ENCODE assay signal across 8 mouse cellular contexts in genomic region chr15:79774117-79775027, GRCm38 (mm10). TPM values are rescaled to one million over a fixed set of nuclear protein-coding genes. Genes with fewer than 3 reads are reported as not detected.
DNase-seq lines count a peak whose midpoint lies in the region; ATAC-seq lines count a peak whose summit lies in the region.

No protein-coding gene starts in this region.

- H3K4me2 ChIP-seq in hindbrain, embryonic 11.5 days (replicated peaks; ENCODE audit: low read depth, low read length) = peak overlapping the region; percentile 83

- no peaks in the 10 kb centered on the region for H3K27me3 ChIP-seq in hindbrain, embryonic 11.5 days (ENCODE audit: control insufficient read depth, insufficient read depth, low read length)

- H3K27ac ChIP-seq in hindbrain, embryonic 11.5 days (ENCODE audit: low read depth, low read length) = peak overlapping the region; percentile 62; the same call in 1 of the 2 replicates

- under 1% methylated on average over 49 of the region's 50 CpGs for WGBS in hindbrain, embryonic 11.5 days

- H3K9ac ChIP-seq in hindbrain, embryonic 11.5 days (ENCODE audit: low read depth, low read length) = peak overlapping the region; percentile 83

- H3K4me3 ChIP-seq in hindbrain, embryonic 11.5 days (ENCODE audit: low read depth, low read length) = peak overlapping the region; percentile 82

- ATAC-seq in hindbrain, embryonic 11.5 days (ENCODE audit: low FRiP score) = peak; percentile 96

- no peaks in the 10 kb centered on the region for H3K36me3 ChIP-seq in hindbrain, embryonic 11.5 days (ENCODE audit: control insufficient read depth, insufficient read depth, low read length)

- peak; percentile 96 for DNase-seq in Muller cell, postnatal 12 days (ENCODE audit: inconsistent ontology term)
- peak; percentile 98 for DNase-seq in cerebellum, adult 9-11 months
- peak; percentile 98 to 99 for DNase-seq in frontal cortex, adult 2 months (ENCODE audit: extremely low spot score in 1 of 2, low spot score in 1 of 2)
- peak; percentile 95 for DNase-seq in hindbrain, embryonic 11.5 days (ENCODE audit: low spot score)
- peak; percentile 94 to 96 for DNase-seq in layer of hippocampus, postnatal 10 days (ENCODE audit: low spot score in 2 of 2)
- peak; percentile 99 for DNase-seq in lung, postnatal 10 days
- DNase-seq in ovary, postnatal 36 days (ENCODE audit: low spot score) = peak; percentile 92
- DNase-seq in thymus, postnatal 25 days = peak; percentile 97

- peaks cover 4% of the 10 kb centered on the region; the same call in 1 of the 2 replicates for H3K4me1 ChIP-seq in hindbrain, embryonic 11.5 days (replicated peaks; ENCODE audit: control insufficient read depth, insufficient read depth, low read length)

- no peaks in the 10 kb centered on the region for H3K9me3 ChIP-seq in hindbrain, embryonic 11.5 days (ENCODE audit: control insufficient read depth, low read length)

RNA-seq across cellular contexts. Expression of gene Dnal4, which starts 3.3 kb away (rescaled TPM):
- polyA plus RNA-seq in frontal cortex, adult 2 months (2012; rRNA removed) = 84.6 and 85.4 TPM in 2 replicates
- polyA plus RNA-seq in hindbrain, embryonic 11.5 days (2014; fragmentation: Nextera tagmentation; extraction: Ambion mirVana) = 61.8 and 71.9 TPM in 2 replicates
- 10 to 100 TPM; 31.9 to 33.4 TPM for total RNA-seq in layer of hippocampus, postnatal 10 days (2021)

RNA-seq across cellular contexts. Expression of gene Nptxr, which starts 30.2 kb away (rescaled TPM):
- 293 and 296 TPM in 2 replicates for polyA plus RNA-seq in frontal cortex, adult 2 months (2012; rRNA removed)
- polyA plus RNA-seq in hindbrain, embryonic 11.5 days (2014; fragmentation: Nextera tagmentation; extraction: Ambion mirVana) = 1.5 and 1.7 TPM in 2 replicates
- 100 to 1,000 TPM; 648 to 749 TPM for total RNA-seq in layer of hippocampus, postnatal 10 days (2021)

RNA-seq across cellular contexts. Expression of gene Sun2, which starts 32.0 kb away (rescaled TPM):
- polyA plus RNA-seq in frontal cortex, adult 2 months (2012; rRNA removed) = 28.1 and 30.4 TPM in 2 replicates
- polyA plus RNA-seq in hindbrain, embryonic 11.5 days (2014; fragmentation: Nextera tagmentation; extraction: Ambion mirVana) = 4.3 and 9.5 TPM in 2 replicates
- total RNA-seq in layer of hippocampus, postnatal 10 days (2021) = 10 to 100 TPM; 16.1 to 19.1 TPM

RNA-seq across cellular contexts. Expression of gene Npcd, which starts 59.7 kb away (rescaled TPM):
- 2.9 and 4.8 TPM in 2 replicates for polyA plus RNA-seq in frontal cortex, adult 2 months (2012; rRNA removed)
- 0.26 TPM in 1 of 2 replicates, not detected in the other for polyA plus RNA-seq in hindbrain, embryonic 11.5 days (2014; fragmentation: Nextera tagmentation; extraction: Ambion mirVana)
- total RNA-seq in layer of hippocampus, postnatal 10 days (2021) = 10 to 100 TPM; 12.5 to 13.3 TPM

Comparison
In these comparisons a context has a peak if more than half of its experiments do, and no peak if none do; other contexts are left out.
1. Peak in every context shown above with its lines: DNase-seq, ATAC-seq, H3K4me3 ChIP-seq and H3K27ac ChIP-seq.
2. RNA of gene Nptxr, which starts 30.2 kb away (polyA plus RNA-seq): 293 to 296 TPM in frontal cortex, adult 2 months; 1.5 to 1.7 TPM in hindbrain, embryonic 11.5 days; every median in the first group is over 100 times any median in the second.